Mouse (Mus musculus) forebrain, embryonic 11.5 days (tissue): Measurements from ENCODE around the gene Pex7. TPM values are rescaled to one million over a fixed set of nuclear protein-coding genes. Genes with fewer than 3 reads are reported as not detected.

Source experiments
- ATAC-seq: fragments of 200-750 bp; cut with Nextera tagmentation; replicated peaks from 2 replicates; pipeline ENCODE4 v1.8.0; 2017; ENCODE audit warnings: moderate TSS enrichment; ENCODE audit not compliant: low FRiP score
- DNase-seq: peaks from one replicate; pipeline ENCODE4 v3.0.0-alpha.2; 2017; ENCODE audit warnings: low spot score
- H3K27ac ChIP-seq: fragments of 300-500 bp; sonication (generic); 2 replicates; pipeline ENCODE4 v1.5.1; 2014; ENCODE audit warnings: low read depth, low read length
- H3K27me3 ChIP-seq: fragments of 300-500 bp; sonication (generic); 2 replicates; pipeline ENCODE4 v1.6.1; 2014; ENCODE audit warnings: mild to moderate bottlenecking, low read length, mixed read lengths; ENCODE audit not compliant: control insufficient read depth, insufficient read depth
- H3K36me3 ChIP-seq: fragments of 300-500 bp; sonication (generic); 2 replicates; pipeline ENCODE4 v1.6.1; 2014; ENCODE audit warnings: mild to moderate bottlenecking, low read length, moderate library complexity, mixed read lengths; ENCODE audit not compliant: control insufficient read depth, insufficient read depth
- H3K4me1 ChIP-seq: fragments of 300-500 bp; sonication (generic); replicated peaks from 2 replicates; pipeline ENCODE4 v1.6.1; 2014; ENCODE audit warnings: low read length, mixed read lengths; ENCODE audit not compliant: control insufficient read depth, insufficient read depth
- H3K4me2 ChIP-seq: fragments of 300-500 bp; sonication (generic); 2 replicates; pipeline ENCODE4 v1.6.1; 2014; ENCODE audit warnings: low read depth, mild to moderate bottlenecking, low read length, moderate library complexity, mixed read lengths; ENCODE audit not compliant: severe bottlenecking
- H3K4me3 ChIP-seq: fragments of 300-500 bp; sonication (generic); 2 replicates; pipeline ENCODE4 v1.5.1; 2014; ENCODE audit warnings: low read depth, low read length
- H3K9ac ChIP-seq: fragments of 300-500 bp; sonication (generic); 2 replicates; pipeline ENCODE4 v1.6.1; 2014; ENCODE audit warnings: low read length
- H3K9me3 ChIP-seq: fragments of 300-500 bp; sonication (generic); 2 replicates; pipeline ENCODE4 v1.6.1; 2016; ENCODE audit warnings: low read length, mixed read lengths; ENCODE audit not compliant: control insufficient read depth
- WGBS: fragments of 180-500 bp; shearing (Covaris S2); extraction: QIAGEN DNeasy Blood & Tissue Kit; methylation state at CpG from one replicate; pipeline ENCODE4 v1.1.7; 2014; 5-methylcytosine and 5-hydroxymethylcytosine counted together
- polyA plus RNA-seq: library from polyadenylated mRNA; unstranded; fragments of >200 nt; fragmentation: Nextera tagmentation; extraction: Ambion mirVana; gene quantifications from 2 replicates; pipeline ENCODE4 v1.2.1, GENCODE M21; 2014

The Pex7 gene
- polyA plus RNA-seq, 1 experiment from 2014 or later, result 27.2 TPM

GRCm38 (mm10) chr10:19850544-19850997, 56.9 kb downstream of the Pex7 start:
- Histone ChIP-seq H3K27ac (no peak overlapping the region), H3K4me2 (peak overlapping the region; percentile 100), H3K4me3 (peak overlapping the region; percentile 59), H3K9ac (peak overlapping the region; percentile 56), H3K4me1 (peaks cover 21% of the 10 kb centered on the region; the same call in 1 of the 2 replicates), H3K27me3 (peaks cover 45% of the 10 kb centered on the region), H3K9me3 (no peaks in the 10 kb centered on the region), H3K36me3 (no peaks in the 10 kb centered on the region)
- ATAC-seq, result peak; percentile 49
- WGBS, result under 1% methylated on average over 35 of the region's 36 CpGs
- peak; percentile 76 for DNase-seq

- WGBS, result under 1% methylated on average over 32 of the region's 32 CpGs
Observed at GRCm38 (mm10) chr10:19849771-19850365, 57.6 kb downstream of the Pex7 start.

GRCm38 (mm10) chr10:19848928-19849770, 58.3 kb downstream of the Pex7 start:
- H3K36me3 ChIP-seq, result no peaks in the 10 kb centered on the region
- no peak overlapping the region for H3K9ac ChIP-seq
- 5% methylated on average over 44 of the region's 44 CpGs for WGBS
- peak overlapping the region; percentile 59 for H3K4me3 ChIP-seq
- H3K27ac ChIP-seq, result no peak overlapping the region
- peak; percentile 59 for DNase-seq
- H3K4me1 ChIP-seq, result peaks cover 21% of the 10 kb centered on the region; the same call in 1 of the 2 replicates
- H3K9me3 ChIP-seq, result no peaks in the 10 kb centered on the region
- H3K27me3 ChIP-seq, result peaks cover 45% of the 10 kb centered on the region
- ATAC-seq, result no peak
- H3K4me2 ChIP-seq, result peak overlapping the region; percentile 100

More at GRCm38 (mm10) chr10:19849771-19850365, 57.6 kb downstream of the Pex7 start:
- Histone ChIP-seq H3K9ac (peak overlapping the region; percentile 49), H3K27ac (no peak overlapping the region), H3K4me1 (peaks cover 21% of the 10 kb centered on the region; the same call in 1 of the 2 replicates), H3K4me2 (peak overlapping the region; percentile 100), H3K36me3 (no peaks in the 10 kb centered on the region), H3K4me3 (peak overlapping the region; percentile 59), H3K27me3 (peaks cover 45% of the 10 kb centered on the region), H3K9me3 (no peaks in the 10 kb centered on the region)
- peak; percentile 71 for DNase-seq
- ATAC-seq, result peak; percentile 68

GRCm38 (mm10) chr10:19839836-19840235, 67.7 kb downstream of the Pex7 start:
- Histone ChIP-seq H3K27ac (no peak overlapping the region), H3K36me3 (no peaks in the 10 kb centered on the region), H3K4me1 (no peaks in the 10 kb centered on the region; the same call in 1 of the 2 replicates), H3K27me3 (no peaks in the 10 kb centered on the region), H3K9ac (no peak overlapping the region), H3K4me3 (no peak overlapping the region), H3K9me3 (no peaks in the 10 kb centered on the region), H3K4me2 (no peak overlapping the region)
- DNase-seq (no peak), ATAC-seq (no peak)
- 92% methylated on average over 5 of the region's 5 CpGs for WGBS

- DNase-seq (no peak), ATAC-seq (0 out of 2 replicates have a peak, but pooled peaks have one; percentile 33)
- Histone ChIP-seq H3K36me3 (no peaks in the 10 kb centered on the region), H3K27ac (no peak overlapping the region), H3K4me3 (no peak overlapping the region), H3K27me3 (no peaks in the 10 kb centered on the region), H3K9me3 (no peaks in the 10 kb centered on the region), H3K4me2 (no peak overlapping the region), H3K9ac (no peak overlapping the region), H3K4me1 (no peaks in the 10 kb centered on the region; the same call in 1 of the 2 replicates)
- 65% methylated on average over 8 of the region's 8 CpGs for WGBS
Observed at GRCm38 (mm10) chr10:19835887-19836710, 71.4 kb downstream of the Pex7 start.

- Histone ChIP-seq H3K27me3 (no peaks in the 10 kb centered on the region), H3K9ac (no peak overlapping the region), H3K4me1 (no peaks in the 10 kb centered on the region; the same call in 1 of the 2 replicates), H3K4me3 (no peak overlapping the region), H3K27ac (no peak overlapping the region), H3K4me2 (no peak overlapping the region), H3K36me3 (no peaks in the 10 kb centered on the region), H3K9me3 (no peaks in the 10 kb centered on the region)
- 94% methylated on average over 6 of the region's 6 CpGs for WGBS
- no peak for DNase-seq
- ATAC-seq, result no peak
Observed at GRCm38 (mm10) chr10:19834222-19834621, 73.3 kb downstream of the Pex7 start.

GRCm38 (mm10) chr10:19831072-19831849, 76.2 kb downstream of the Pex7 start:
- no peaks in the 10 kb centered on the region for H3K36me3 ChIP-seq
- ATAC-seq (no peak), DNase-seq (no peak)
- H3K9ac ChIP-seq, result no peak overlapping the region
- H3K27me3 ChIP-seq, result no peaks in the 10 kb centered on the region
- H3K9me3 ChIP-seq, result no peaks in the 10 kb centered on the region
- H3K27ac ChIP-seq, result no peak overlapping the region
- no peak overlapping the region for H3K4me3 ChIP-seq
- H3K4me1 ChIP-seq, result no peaks in the 10 kb centered on the region; the same call in 1 of the 2 replicates
- no peak overlapping the region for H3K4me2 ChIP-seq
- WGBS, result 85% methylated on average over 5 of the region's 5 CpGs
